Mouse (Mus musculus): ENCODE measurements around the gene Frmpd4. TPM values are rescaled to one million over a fixed set of nuclear protein-coding genes. Genes with fewer than 3 reads are reported as not detected.

The Frmpd4 gene
- 0.01 TPM in 1 of 2 replicates, not detected in the other for polyA plus RNA-seq (2012; rRNA removed; ENCODE audit: low replicate concordance)

GRCm38 (mm10) chrX:168577131-168577530, at the start of gene Frmpd4:
TSS of gene Frmpd4 (minus strand) at chrX:168577231.

Other genes starting within 250 kb of the Frmpd4 start
- gene Msl3, start 96.7 kb upstream of the Frmpd4 start, polyA plus RNA-seq (2012; rRNA removed; ENCODE audit: low replicate concordance) = 5.5 and 5.7 TPM in 2 replicates
- gene Arhgap6, start 217.9 kb upstream of the Frmpd4 start, polyA plus RNA-seq (2012; rRNA removed; ENCODE audit: low replicate concordance) = 0.55 and 0.96 TPM in 2 replicates

All from duodenum, adult 2 months (tissue).